Mouse (Mus musculus): ENCODE data around the gene Ska2. TPM values are rescaled to one million over a fixed set of nuclear protein-coding genes. Genes with fewer than 3 reads are reported as not detected.
A peak's percentile ranks its signal among the peaks of the same experiment; 100 is the strongest.

Ska2 gene
- total and polyA plus RNA-seq, 3 experiments: 23.7 to 57.6 (median 39.3) TPM

DNA sequence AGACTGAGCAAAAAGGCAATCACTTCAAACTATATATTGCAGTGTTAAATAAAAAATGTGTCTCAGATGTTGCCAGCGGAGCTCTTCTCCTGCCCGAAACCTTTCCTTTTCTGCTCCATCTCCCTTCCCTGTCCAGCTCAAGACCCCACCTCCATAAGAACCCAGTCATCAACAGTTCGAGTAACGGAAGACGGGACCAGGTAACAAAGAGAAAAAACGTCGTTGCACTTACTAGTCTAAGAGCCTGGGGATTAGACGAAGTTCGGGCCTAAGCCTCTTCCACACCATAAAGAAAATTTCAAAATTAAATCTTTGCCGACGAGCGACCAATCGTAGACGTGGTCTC is 652 bp upstream of the Ska2 start, which contains the start of gene Prr11:
TSS of gene Prr11 (minus strand) at position 300 of the 346 bp plus-strand sequence.
- no peaks in the 10 kb centered on the region for H3K27me3 ChIP-seq (replicated peaks)
- peak within 1 kb of the TSS; percentile 63 for H3K27ac ChIP-seq (ENCODE audit: insufficient read depth, low read depth)
- peak within 1 kb of the TSS; percentile 100 for H3K4me2 ChIP-seq (ENCODE audit: insufficient read depth, low read depth, poor library complexity, severe bottlenecking)
- peak within 1 kb of the TSS; percentile 89 for H3K9ac ChIP-seq (ENCODE audit: insufficient read depth, low read depth)
- dilution Hi-C loops (cut with MboI; ENCODE audit: extremely low pct_ligation_motif_present, extremely low pct_unique_long_range_greater_than_20kb, low sequenced_read_pairs) (no loop called here), in situ Hi-C loops (cut with MboI; ENCODE audit: low pct_ligation_motif_present, low pct_unique_long_range_greater_than_20kb, low sequenced_read_pairs) (no loop called here)
- TF ChIP-seq ETS1 (conservative IDR thresholded peaks at IDR 0.05; ENCODE audit: low read depth, low read length) (no peak), TCF12 (IDR thresholded peaks at IDR 0.05; ENCODE audit: low read depth, low read length) (0 out of 2 replicates have a peak, but pooled peaks have one; percentile 35), HCFC1 (IDR thresholded peaks at IDR 0.05; ENCODE audit: low read depth, low read length) (no peak), ZKSCAN1 (IDR thresholded peaks at IDR 0.05; ENCODE audit: borderline replicate concordance, low read depth, low read length) (no peak), USF2 (conservative IDR thresholded peaks at IDR 0.05; ENCODE audit: low read depth, low read length) (no peak), TBP (conservative IDR thresholded peaks at IDR 0.05; ENCODE audit: low read depth, low read length) (no peak), GABPA (IDR thresholded peaks at IDR 0.05; ENCODE audit: insufficient replicate concordance, low read depth, low read length) (no peak), MAX (IDR thresholded peaks at IDR 0.05; ENCODE audit: low read length) (peak; percentile 79), RCOR1 (conservative IDR thresholded peaks at IDR 0.05; ENCODE audit: low read depth, low read length) (0 out of 2 replicates have a peak, but pooled peaks have one; percentile 37), ZMIZ1 (IDR thresholded peaks at IDR 0.05; ENCODE audit: low read depth, low read length) (no peak; the same call in 1 of the 2 replicates), CHD2 (IDR thresholded peaks at IDR 0.05; ENCODE audit: low read length) (no peak), PAX5 (IDR thresholded peaks at IDR 0.05; ENCODE audit: low read length) (no peak), EP300 (IDR thresholded peaks at IDR 0.05; ENCODE audit: low read length) (peak; percentile 35; the same call in 1 of the 2 replicates), BHLHE40 (IDR thresholded peaks at IDR 0.05; ENCODE audit: low read depth, low read length) (no peak), POLR2A (IDR thresholded peaks at IDR 0.05; ENCODE audit: low read depth, low read length) (peak; percentile 47), E2F4 (IDR thresholded peaks at IDR 0.05; ENCODE audit: insufficient replicate concordance, low read depth, low read length) (no peak), SIN3A (IDR thresholded peaks at IDR 0.05; ENCODE audit: low read length) (peak; percentile 98), ELF1 (IDR thresholded peaks at IDR 0.05; ENCODE audit: low read depth, low read length) (no peak), ZC3H11A (IDR thresholded peaks at IDR 0.05; ENCODE audit: low read depth, low read length) (no peak), IRF4 (IDR thresholded peaks at IDR 0.05; ENCODE audit: low read depth, low read length) (peak; percentile 4; the same call in 1 of the 2 replicates), CHD1 (IDR thresholded peaks at IDR 0.05; ENCODE audit: low read depth, low read length) (no peak), ZNF384 (IDR thresholded peaks at IDR 0.05; ENCODE audit: low read depth, low read length) (no peak), NELFE (IDR thresholded peaks at IDR 0.05; ENCODE audit: low read depth, low read length) (peak; percentile 79), MYC (IDR thresholded peaks at IDR 0.05; ENCODE audit: low read depth, low read length) (peak; percentile 74; the same call in 1 of the 2 replicates), POLR2AphosphoS2 (IDR thresholded peaks at IDR 0.05; ENCODE audit: low read depth, low read length) (0 out of 2 replicates have a peak, but pooled peaks have one; percentile 28), JUN (IDR thresholded peaks at IDR 0.05; ENCODE audit: insufficient read depth, low read depth, low read length) (no peak), SMC3 (IDR thresholded peaks at IDR 0.05; ENCODE audit: low read depth, low read length) (no peak), RAD21 (IDR thresholded peaks at IDR 0.05; ENCODE audit: low read depth, low read length) (no peak), UBTF (IDR thresholded peaks at IDR 0.05; ENCODE audit: low read depth, low read length) (no peak), MXI1 (IDR thresholded peaks at IDR 0.05; ENCODE audit: low read depth, low read length) (peak; percentile 85), MAFK (IDR thresholded peaks at IDR 0.05; ENCODE audit: insufficient replicate concordance, low read length) (no peak; the same call in 1 of the 2 replicates), USF1 (IDR thresholded peaks at IDR 0.05; ENCODE audit: low read depth, low read length) (no peak), MEF2A (IDR thresholded peaks at IDR 0.05; ENCODE audit: borderline replicate concordance, low read depth, low read length) (no peak; the same call in 1 of the 2 replicates), CTCF (conservative IDR thresholded peaks at IDR 0.05 in 1 of 2, IDR thresholded peaks at IDR 0.05 in 1 of 2; ENCODE audit: low read depth in 2 of 2, low read length in 2 of 2) (no peak), NRF1 (IDR thresholded peaks at IDR 0.05; ENCODE audit: low read depth, low read length) (no peak)
- peak within 1 kb of the TSS; percentile 66 to 96 (median 90) for H3K4me3 ChIP-seq (replicated peaks in 1 of 3; ENCODE audit: low read depth in 2 of 3, low read length in 2 of 3, poor library complexity in 1 of 3)
- peaks cover 0 to 36% of the 10 kb centered on the region in 2 experiments; a peak in 2 of 4 replicates for H3K4me1 ChIP-seq (ENCODE audit: control insufficient read depth in 1 of 2, insufficient read depth in 2 of 2)
- DNase-seq (ENCODE audit: extremely low read depth): no peak
- peaks cover 59% of the 10 kb centered on the region for H3K79me2 ChIP-seq (replicated peaks; ENCODE audit: control insufficient read depth, extremely low read depth, insufficient read depth, poor library complexity, severe bottlenecking)
- H3K9me3 ChIP-seq (replicated peaks; ENCODE audit: low read length): no peaks in the 10 kb centered on the region
- H3K36me3 ChIP-seq (replicated peaks in 1 of 2; ENCODE audit: control insufficient read depth in 1 of 2, insufficient read depth in 1 of 2, low read length in 1 of 2): peaks cover 25 to 48% of the 10 kb centered on the region in 2 experiments
